Mouse (Mus musculus): Measurements from ENCODE around the gene Cdh22.

- no peak for TF ChIP-seq POLR2A (IDR thresholded peaks at IDR 0.05; ENCODE audit: low read depth, low read length)
- TF ChIP-seq CTCF (IDR thresholded peaks at IDR 0.05; ENCODE audit: borderline replicate concordance, insufficient read depth, low read length) = no peak
Measured at GRCm38 (mm10) chr2:165215103-165215951, 19.3 kb downstream of the Cdh22 start.
